Mouse (Mus musculus) spleen, postnatal 10 days (tissue): Measurements from ENCODE around the gene Tnfaip8l1.

Experiments
- DNase-seq, 2 experiments: peaks; one replicate each; pipeline ENCODE4 v3.0.0; 2021 to 2022; ENCODE audit warnings: low spot score in 2 of 2

The Tnfaip8l1 gene

GRCm38 (mm10) chr17:56137839-56138613, 24.3 kb upstream of the Tnfaip8l1 start:
- no peak for DNase-seq

DNA sequence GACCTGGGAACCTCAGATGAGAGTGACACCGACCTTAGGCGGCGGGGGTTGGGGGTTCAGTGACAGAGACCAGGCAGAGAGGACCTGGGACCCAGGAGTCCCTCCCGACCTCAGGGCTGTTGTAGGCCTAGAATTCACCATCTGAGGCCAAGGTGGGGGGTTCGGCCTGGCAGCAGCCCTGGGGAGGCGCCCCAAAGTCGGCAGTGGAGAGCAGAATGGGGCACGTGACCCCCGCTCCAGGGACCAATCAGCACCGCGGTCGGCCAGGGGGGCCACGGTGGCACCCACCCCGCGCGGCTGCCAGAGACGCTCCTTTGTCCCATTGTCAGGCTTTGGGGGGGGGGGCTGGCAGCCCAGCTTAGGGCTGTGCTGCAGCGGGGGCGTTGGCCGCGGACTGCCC, 22.9 kb upstream of the Tnfaip8l1 start:
- no peak for DNase-seq

- DNase-seq = peak in 1 of 2 experiments; percentile 68
Observed at GRCm38 (mm10) chr17:56139858-56140595, 22.2 kb upstream of the Tnfaip8l1 start, which contains the start of gene Sema6b. Sema6b (minus strand) TSS chr17:56140343.

GRCm38 (mm10) chr17:56141702-56142605, 20.3 kb upstream of the Tnfaip8l1 start:
- peak in 1 of 2 experiments; percentile 56 for DNase-seq

GRCm38 (mm10) chr17:56144546-56144945, 17.7 kb upstream of the Tnfaip8l1 start:
- DNase-seq = no peak

- no peak for DNase-seq
Observed at GRCm38 (mm10) chr17:56146131-56146530, 16.1 kb upstream of the Tnfaip8l1 start.

DNA sequence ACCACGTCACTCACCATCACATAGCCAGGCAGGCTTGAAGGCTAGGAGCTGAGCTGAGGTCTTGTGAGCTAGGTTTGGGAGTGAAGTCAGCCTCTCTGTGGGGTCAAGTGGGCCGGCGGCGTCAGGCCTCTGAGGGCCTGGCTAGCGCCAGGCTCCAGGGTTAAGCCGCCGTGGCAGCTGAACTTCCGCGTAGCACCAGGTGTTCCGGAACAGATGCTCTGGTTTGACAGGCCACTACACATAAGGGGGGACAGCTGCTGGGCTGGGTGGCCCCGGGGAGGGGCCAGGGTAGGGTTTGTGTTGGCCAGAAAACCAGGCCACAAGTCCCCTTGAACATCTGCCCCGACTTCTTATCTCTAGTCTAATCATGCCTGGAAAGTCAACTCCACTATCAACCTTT, 14.9 kb upstream of the Tnfaip8l1 start:
- DNase-seq = no peak

DNA sequence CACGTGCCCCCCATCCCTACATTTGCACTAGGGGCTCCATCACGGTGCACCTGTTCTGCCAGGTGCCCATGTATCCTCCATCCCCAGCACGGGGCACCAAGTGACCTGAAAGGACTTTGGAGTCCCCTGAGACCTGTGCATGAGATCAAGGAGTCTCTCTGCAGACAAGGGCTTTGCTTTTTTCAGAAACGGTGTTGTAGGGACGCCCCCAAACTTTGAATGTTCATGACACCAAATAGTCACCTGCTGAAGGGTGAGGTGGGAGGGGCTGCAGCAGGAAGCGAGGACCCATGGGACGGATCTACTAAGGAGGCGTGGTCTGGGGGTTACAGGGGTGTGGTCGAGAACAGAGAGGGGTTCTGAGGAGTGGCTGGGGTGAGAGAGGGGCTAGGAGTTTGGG, 14.0 kb upstream of the Tnfaip8l1 start:
- DNase-seq = no peak

- no peak for DNase-seq
Observed at GRCm38 (mm10) chr17:56148790-56149618, 13.3 kb upstream of the Tnfaip8l1 start.

GRCm38 (mm10) chr17:56149897-56150296, 12.4 kb upstream of the Tnfaip8l1 start:
- no peak for DNase-seq

DNA sequence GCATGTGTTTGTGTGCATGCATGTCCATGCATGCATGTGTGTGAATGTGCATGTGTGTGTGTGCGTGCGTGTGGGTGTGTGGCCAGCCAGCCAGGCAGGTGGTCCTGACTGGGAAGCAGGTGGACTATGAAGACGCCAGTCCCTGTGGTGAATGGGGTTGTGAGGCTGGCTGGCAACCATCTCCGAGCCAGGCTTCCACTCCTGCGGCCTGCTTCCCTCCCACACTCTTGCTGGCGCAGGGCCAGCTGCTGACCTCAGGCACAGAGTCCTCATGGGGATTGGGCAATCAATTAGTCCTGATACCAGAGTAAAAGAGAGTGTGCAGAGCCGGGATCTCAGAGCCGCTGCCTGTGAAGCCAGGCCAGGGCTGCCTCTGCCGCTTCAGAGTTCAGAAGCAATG, 8.6 kb upstream of the Tnfaip8l1 start:
- no peak for DNase-seq

GRCm38 (mm10) chr17:56159729-56160128, 2.5 kb upstream of the Tnfaip8l1 start:
- DNase-seq = peak in 1 of 2 experiments; percentile 56

DNA sequence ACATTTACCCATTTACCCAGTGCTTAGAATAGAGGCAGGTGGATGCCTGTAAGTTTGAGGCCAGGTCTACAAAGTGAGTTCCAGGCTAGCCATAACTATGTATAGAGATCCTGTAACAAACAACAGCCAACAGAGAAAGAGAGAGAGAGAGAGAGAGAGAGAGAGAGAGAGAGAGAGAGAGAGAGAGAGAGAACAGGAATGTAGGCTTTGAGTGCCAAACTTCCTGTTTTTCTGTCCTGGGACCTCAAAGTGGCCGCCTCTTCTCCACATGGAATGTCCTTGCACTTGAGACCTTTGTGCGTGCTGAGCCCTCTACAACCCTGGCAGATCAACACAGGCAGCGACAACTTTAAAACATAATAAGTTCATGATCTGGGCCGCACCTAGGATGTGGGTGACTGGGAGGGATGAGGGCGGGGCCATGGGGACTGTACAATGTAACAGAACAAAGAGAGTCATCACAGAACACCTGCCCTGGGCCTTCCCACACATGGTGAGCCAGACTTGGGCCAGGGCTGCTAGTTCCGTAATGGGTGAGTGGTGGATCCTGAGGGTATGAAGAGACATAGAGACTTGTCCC, 1.3 kb downstream of the Tnfaip8l1 start:
- peak in 1 of 2 experiments; percentile 58 for DNase-seq

DNA sequence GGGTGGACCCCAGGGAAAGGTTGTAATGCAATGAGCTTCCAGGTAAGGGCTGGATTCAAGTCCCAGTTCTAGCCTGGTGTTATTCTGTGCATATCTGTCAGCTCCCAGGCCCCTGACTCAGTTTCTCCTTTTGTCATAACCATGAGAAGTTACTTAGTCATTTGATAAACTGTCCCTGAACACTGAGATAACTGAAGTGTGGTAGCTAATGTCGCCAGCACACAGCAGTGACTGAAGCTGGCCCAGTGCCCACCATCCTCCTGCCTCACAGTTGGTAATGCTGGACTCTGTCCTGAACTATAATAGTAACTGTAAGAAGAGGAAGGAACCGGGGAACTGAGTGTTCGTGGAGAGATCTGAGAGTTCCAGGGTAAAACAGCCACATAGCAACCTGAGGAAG, 2.2 kb downstream of the Tnfaip8l1 start:
- DNase-seq = no peak

DNA sequence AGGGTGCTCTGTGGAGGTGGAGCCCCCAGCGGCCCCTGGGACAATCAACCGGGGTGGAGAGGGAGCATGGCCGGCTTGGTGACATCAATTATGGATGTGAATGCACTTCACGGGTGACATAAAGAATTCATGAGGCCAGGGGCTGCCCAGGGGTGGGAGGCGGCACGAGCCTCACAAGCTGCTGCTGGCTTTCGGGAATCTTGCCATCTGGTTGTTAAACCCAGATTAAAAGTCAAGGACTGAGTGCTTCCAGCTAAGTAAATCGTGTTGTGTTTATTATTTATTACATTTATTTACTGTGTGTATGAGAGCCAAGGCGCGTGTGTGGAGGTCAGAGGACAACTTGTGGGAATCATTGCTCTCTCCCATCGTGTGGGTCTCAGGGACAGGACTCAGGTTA, 3.4 kb downstream of the Tnfaip8l1 start:
- DNase-seq = no peak

GRCm38 (mm10) chr17:56169830-56170229, 7.6 kb downstream of the Tnfaip8l1 start:
- no peak for DNase-seq

- no peak for DNase-seq
Observed at GRCm38 (mm10) chr17:56170636-56171035, 8.4 kb downstream of the Tnfaip8l1 start.

- DNase-seq = no peak
Observed at GRCm38 (mm10) chr17:56171456-56171855, 9.2 kb downstream of the Tnfaip8l1 start.

- no peak for DNase-seq
Observed at GRCm38 (mm10) chr17:56171881-56172280, 9.6 kb downstream of the Tnfaip8l1 start.

GRCm38 (mm10) chr17:56173401-56174046, 11.2 kb downstream of the Tnfaip8l1 start:
- peak in 1 of 2 experiments; percentile 46 for DNase-seq
